Mouse (Mus musculus) retina, adult 2 months (tissue): ENCODE measurements at regions not wholly inside any gene's neighbourhood (a gene's known extent, or its start where the extent isn't known, plus 50 kb on each side); places are given as distances from the start of the nearest gene placed in this dataset.
"Not testable (repeated sequence)": the region's sequence is repeated elsewhere in the genome, so short reads cannot be mapped to it uniquely, and the experiment has no call there.

ENCODE experiments used
- DNase-seq: peaks from one replicate; pipeline ENCODE4 v3.0.0-alpha.2; 2012; ENCODE audit warnings: low read depth, low spot score

DNA sequence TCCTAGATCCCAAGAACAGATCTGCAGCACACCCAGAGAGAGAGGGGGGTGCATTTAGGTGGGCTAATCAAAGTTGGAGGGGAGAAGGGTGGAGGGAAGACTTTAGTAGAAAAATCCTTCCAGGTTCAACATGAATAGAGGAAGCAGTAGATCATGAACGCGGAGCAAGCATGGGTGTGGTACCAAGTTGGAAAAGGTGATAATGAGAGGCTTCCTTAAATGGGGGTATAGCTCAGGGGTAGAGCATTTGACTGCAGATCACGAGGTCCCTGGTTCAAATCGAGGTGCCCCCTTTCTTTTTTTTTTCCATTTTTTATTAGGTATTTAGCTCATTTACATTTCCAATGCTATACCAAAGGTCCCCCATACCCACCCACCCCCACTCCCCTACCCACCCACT is 54.0 kb upstream of the Krba1 start:
- not testable (repeated sequence) for DNase-seq

DNA sequence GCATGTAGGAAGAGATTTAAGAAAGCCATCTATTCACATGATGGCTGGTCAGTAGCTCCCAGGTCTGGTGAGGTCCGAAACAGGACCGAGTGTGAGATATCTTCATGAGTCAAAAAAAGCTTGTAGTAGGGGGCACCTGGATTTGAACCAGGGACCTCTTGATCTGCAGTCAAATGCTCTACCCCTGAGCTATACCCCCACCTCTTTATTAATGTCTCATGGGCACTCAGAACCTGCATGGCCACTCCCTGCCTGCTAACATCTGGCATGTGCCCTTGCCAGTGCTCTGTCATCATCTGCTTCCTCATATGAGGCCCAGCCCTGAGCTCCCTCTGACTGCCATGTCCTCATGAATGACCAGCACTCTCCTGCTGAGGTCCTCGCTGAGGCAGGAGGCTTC is 58.4 kb upstream of the Krba1 start:
- DNase-seq, result not testable (repeated sequence)

DNA sequence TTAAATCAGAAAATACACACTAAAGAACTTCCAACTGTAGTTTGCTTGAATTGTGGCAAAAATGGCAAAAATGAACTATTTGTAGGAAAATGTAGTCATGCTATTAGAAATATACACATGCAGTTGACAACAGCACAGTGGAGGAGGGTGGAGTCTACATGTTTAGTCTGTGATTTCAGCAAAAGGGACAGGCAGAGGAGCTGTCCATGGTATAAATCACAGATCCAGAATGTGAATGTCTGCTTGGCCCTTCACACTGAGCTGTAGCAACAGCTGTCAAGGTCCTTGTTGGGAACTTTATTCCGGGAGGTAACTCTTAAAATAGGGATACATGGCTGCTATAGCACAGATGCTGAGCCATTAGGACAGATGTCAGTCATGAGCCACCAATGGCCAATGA is 107.4 kb upstream of the Krba1 start:
- DNase-seq, result no peak

DNA sequence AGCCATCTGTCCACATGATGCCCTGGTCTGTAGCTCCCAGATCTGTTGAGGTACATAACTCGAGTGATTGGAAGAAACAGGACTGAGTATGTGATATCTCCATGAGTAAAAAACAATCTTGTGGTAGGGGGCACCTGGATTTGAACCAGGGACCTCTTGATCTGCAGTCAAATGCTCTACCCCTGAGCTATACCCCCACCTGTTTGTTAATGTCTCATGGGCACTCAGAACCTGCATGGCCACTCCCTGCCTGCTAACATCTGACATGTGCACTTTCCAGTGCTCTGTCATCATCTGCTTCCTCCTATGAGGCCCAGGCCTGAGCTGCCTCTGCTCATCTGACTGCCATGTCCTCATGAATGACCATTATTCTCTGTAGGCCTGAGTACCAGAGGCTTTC is 115.7 kb upstream of the Krba1 start:
- DNase-seq, result not testable (repeated sequence)

DNA sequence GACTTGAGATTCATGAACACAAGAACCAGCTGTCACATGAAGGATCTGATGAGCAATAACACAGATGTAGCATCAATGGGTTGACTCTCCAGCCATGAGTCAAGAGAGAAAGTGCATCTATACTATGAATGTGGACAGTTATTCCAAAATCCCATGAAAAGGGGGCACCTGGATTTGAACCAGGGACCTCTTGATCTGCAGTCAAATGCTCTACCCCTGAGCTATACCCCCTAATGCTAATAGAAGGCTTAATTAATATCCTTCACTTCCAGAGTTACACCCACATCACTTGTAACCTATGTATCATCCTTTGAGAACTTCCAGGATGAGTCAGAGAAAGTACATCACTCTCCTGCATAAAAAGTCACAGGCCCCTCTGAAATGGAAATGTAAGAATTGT is 133.8 kb upstream of the Krba1 start:
- not testable (repeated sequence) for DNase-seq

DNA sequence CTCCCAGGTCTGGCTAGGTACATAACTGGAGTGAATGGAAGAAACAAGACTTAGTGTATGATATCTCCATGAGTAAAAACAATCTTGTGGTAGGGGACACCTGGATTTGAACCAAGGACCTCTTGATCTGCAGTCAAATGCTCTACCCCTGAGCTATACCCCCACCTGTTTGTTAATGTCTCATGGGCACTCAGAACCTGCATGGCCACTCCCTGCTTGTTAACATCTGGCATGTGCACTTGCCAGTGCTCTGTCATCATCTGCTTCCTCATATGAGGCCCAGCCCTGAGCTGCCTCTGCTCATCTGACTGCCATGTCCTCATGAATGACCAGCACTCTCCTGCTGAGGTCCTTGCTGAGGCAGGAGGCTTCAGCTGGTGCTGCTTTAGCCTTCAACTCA is 142.4 kb upstream of the Krba1 start:
- not testable (repeated sequence) for DNase-seq

DNA sequence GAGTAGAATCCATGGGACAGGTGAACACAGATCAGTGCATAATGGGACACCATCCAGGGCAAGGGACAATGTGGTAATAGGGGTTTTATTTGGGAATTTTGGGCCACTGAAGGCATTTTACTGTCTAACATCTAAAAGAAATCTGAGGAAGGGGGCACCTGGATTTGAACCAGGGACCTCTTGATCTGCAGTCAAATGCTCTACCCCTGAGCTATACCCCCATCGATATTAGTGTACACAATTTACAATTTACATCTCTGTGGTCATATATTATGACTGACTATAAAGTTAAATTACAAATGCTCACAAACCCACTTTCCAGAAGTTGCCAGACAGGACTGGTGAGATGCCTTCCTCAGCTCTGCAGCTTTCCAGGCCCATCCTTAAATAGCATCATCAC is 143.4 kb upstream of the Krba1 start:
- no peak for DNase-seq

DNA sequence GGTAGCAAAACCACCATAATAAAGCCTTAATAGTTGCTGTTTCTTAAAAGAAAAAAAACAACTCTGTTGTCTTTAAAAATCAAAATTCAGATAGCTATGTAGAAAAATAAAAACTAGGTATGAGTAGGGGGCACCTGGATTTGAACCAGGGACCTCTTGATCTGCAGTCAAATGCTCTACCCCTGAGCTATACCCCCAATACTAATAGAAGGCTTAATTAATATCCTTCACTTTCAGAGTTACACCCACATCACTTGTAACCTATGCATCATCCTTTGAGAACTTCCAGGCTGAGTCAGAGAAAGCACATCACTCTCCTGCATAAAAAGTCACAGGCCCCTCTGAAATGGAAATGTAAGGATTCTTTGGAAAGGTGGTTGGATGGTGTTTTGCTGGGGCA is 151.2 kb upstream of the Krba1 start:
- not testable (repeated sequence) for DNase-seq

DNA sequence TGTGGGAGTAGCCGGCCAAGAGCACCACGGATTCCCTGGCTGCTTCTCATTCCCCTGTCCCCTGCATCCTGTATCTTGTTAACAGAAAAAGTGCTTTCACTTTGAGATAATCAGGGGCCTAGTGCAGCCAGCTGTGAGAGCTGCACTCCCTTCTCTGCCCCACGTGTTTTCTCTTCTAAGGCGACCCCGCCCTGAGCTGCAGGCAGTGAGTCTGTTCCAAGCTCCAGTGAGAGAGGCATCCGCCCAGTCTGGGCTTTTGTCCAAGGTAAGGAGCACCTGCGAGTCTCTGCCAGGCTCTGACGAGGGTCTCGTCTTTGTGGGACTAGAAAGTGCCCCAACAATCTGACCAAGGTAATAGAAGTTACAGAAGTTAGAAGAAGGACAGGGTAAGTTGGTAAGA is 141.0 kb upstream of the Zfp746 start:
- no peak for DNase-seq

DNA sequence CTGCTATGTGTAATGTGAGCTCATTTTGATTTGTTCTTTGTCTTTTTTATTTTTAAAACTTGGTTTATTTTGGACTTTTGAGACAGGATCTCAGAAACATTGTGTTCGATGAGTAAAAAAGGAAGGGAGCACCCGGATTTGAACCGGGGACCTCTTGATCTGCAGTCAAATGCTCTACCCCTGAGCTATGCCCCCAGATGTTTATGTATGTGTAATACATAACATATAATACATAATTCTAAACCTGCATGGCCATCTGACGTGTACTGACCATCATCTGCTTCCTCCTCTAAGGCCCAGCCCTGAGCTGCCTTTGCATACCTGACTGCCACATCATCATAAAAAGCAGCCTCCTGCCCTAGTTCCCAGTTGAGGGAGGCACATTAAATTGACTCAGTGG is 137.8 kb upstream of the Zfp746 start:
- DNase-seq, result no peak

DNA sequence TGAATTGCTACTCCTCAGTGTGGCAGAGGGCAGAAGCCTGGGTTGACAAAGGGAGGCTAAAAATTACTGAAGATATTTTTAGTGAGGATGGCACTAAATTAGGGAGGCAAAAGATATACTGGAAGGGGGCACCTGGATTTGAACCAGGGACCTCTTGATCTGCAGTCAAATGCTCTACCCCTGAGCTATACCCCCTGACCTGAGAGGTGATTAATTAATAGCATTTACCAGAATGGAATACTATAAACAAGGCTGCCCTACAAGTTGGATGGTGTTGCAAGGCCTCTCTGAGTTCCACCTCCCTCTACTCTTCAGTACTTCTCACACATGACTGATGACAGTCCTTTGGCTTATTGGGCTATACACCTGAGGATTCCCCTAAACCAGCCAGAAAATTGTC is 136.6 kb upstream of the Zfp746 start:
- DNase-seq, result no peak

DNA sequence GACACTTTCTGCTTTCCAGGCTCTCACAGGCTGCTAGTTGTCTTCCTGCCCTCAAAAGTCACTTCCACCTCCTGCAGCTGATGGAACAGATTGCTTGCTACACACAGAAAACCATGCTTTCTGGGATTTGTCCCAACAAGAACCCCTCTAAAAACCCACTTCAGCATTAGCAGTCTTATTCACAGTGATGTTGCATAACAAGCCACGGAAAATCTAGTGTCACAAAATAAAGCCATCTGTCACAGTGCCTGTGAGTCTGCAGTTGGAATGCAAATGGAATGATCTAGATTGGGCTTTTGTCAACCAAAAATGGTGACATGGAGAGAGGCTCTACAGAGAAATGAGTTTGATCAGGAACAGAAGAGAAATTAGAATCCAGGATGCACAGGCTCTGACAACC is 135.4 kb upstream of the Zfp746 start:
- DNase-seq, result not testable (repeated sequence)

DNA sequence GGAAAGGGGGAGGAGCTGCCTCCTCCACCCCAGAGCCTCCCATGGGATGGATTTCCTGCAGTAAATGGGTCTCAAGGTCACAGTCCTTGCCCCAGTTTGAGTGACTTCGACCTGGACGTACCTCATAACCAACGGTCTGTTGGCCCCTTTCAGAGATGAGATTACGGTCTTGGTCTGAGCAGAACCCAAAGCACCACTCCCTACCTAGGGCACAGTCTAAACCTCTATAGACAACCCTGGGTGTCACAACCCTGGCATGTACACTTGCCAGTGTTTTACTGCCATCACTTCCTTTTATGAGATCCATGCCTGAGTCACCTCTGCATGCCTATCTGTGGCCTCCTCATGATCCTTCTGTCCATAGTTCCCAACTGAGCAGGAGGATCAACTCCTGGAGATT is 128.8 kb upstream of the Zfp746 start:
- DNase-seq, result no peak

DNA sequence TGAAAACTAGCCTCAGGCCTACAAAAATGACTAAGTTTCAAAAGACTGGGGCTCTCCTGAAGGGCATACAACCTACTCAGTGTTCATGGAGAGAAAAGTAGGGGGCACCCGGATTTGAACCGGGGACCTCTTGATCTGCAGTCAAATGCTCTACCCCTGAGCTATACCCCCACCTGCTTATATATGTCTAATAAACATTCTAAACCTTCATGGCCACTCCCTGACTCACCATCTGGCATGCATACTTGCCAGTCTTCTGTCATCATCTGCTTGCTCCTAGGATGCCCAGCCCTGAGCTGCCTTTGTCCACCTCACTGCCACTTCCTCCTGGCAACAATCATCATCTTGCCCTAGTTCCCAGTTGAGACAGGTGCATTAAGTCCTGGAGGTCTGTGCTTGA is 123.3 kb upstream of the Zfp746 start:
- no peak for DNase-seq

DNA sequence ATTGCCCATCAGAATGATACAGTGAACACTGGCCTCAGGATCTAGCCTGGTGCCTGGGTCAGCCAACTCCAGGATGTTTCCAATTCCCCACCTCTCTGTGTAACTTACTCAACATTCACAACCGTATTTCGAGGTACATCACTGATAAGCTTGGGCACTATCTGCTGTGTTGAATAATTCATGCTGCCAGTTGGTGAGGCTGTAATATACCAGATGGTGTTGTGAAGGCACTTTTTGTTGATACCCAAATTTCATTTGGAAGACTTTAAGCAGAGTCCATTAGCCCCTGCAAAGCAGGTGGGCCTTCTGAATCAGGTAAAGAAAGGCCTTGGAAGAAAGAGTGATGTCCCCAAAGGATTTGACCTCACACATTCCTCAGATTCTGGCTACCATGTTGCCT is 122.7 kb upstream of the Zfp746 start:
- DNase-seq, result no peak

DNA sequence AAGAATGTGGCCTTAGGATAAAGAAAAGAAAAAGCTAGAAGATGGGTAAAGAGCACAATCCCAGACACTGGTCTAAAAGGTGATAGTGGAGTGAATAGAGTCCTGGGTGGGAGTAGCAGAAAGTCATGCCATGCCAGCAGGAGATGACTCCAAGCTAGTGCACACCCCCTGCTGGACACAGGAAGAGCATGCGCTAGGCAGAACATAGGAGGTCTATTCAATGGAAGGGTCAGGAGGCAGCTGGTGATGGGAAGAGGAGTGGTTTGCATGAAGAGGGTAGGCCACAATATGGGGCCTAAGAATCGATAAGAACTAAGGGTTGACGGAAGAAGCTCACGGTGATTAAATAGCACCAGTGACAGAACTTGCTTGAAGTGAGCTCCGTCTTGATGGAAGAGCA is 119.3 kb upstream of the Zfp746 start:
- no peak for DNase-seq

DNA sequence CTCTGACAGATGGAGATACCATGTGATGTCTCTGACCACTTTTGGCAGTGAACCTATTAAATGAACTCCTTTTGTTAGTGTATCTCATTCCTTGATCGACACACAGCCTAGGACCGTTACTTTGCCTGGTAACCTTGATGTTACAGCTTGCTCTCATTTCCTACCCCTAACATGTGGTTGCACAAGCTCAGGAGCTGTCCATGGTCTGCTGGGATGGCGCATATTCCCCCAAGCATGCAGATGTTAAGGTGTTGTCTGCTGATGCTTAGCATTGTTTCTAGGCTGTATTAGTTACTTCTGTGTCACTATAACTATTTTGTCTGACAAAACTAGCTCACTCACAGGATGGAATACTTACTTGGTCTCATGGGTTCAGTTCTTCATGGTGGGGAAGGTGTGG is 113.6 kb upstream of the Zfp746 start:
- DNase-seq, result no peak

DNA sequence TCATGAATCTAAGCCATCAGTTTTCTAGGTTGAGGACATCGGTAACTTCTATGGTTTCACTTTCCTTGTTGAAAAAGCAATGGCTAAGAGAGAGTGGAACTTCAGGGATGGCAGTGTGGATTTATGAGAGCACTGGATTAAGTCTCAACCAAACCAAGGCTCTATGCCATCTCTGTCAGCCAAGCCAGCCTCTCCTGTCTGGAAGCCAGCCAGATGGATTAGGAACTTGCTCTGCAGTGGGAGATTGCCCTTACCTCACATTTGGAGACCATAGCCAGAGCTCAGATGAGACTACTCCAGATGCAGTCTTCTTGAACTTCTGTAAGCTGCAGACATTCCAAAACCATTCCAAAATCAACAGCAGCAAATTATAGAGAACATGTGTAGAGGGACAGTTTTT is 112.4 kb upstream of the Zfp746 start:
- no peak for DNase-seq

DNA sequence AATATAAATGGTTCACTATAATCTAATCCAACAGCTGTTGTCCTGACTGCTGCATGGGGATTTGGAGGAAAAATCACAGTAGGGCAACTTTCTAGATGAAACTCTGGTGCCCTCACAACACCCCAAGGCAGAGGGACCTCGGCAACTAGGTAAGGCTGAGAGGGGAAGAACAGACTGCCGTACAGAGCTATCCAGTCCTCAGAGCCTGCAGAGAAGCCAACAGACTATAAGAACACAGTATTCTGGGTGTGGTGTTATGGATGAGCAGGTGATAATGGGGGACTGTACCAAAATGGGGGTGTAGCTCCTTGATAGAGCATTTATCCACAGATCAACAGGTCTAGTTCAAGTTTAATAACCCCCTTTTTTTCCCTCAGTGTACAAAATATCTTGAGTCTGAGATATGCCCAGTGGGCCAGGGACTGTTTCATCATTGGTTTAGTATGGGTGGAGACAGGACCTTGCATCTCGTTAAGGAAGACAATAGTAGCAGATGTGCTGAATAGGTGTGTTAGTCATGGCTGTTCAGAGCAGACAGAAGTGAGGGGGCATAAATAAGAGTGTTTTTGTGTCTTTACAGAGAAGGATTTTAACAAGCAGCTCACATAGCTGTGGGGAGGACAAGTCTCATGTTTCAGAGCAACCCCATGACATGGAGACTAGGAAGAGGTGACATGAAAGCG is 111.4 kb upstream of the Zfp746 start:
- DNase-seq, result no peak

DNA sequence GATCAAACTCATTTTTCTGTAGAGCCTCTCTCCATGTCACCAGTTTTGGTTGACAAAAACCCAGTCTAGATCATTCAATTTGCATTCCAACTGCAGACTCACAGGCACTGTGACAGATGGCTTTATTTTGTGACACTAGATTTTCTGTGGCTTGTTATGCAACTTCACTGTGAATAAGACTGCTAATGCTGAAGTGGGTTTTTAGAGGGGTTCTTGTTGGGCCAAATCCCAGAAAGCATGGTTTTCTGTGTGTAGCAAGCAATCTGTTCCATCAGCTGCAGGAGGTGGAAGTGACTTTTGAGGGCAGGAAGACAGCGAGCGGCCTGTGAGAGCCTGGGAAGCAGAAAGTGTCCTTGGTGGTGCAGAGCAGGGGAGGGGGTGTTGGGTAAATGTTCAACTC is 102.0 kb upstream of the Zfp746 start:
- not testable (repeated sequence) for DNase-seq

DNA sequence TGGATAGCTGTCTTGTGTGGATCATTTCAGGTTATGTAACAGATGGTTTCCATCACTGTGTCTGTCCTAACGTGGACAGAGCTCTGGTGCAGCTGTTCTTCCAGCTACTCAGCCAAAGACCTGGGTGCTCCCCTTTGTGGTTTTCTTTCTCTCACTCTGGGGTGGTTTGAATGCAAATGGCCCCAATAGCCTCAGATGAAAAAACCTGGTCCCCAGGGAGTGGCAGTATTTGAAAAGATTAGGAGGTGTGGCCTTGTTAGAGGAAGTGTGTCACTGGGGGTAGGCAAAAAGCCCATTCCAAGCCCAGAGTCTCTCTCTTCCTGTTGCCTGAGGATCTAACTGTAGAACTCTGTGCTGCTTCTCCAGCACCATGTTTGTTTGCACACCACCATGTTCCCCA is 98.9 kb upstream of the Zfp746 start:
- no peak for DNase-seq

DNA sequence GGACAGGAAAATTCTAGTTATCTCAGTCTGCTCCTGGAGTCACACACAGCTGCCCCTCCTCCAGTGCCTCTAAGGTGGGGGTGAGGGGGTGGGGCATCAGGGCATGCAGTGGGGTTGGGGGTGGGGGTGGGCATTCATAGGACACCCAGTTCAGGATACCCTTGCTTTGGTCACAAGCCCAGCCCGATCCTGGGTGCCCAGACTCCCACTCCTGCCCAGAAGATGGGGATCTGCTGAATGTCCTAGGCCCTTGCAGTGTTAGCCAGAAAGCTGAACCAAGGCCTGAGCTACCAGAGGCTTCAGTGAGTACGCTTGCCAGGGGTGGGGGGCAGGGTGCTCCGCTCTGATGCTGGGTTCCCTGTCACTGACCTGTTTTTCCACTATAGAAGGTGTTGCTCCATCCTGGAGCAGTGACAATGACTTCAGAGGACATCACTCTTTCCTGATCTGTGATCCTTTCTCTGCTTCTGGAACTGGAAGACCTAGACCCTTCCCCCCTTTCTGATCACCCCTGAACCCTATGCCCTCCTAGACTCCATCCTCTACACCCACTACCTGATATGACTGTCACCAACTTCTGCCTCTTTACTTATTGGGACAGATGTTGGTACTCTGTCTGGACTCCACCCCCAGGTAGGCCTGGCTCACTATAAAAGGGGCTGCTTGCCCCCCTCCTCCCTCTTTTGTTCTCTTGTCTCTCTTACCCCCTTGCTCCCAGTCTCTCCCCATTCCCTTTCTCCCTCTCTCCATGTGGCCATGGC is 92.1 kb upstream of the Zfp746 start:
- DNase-seq, result no peak

DNA sequence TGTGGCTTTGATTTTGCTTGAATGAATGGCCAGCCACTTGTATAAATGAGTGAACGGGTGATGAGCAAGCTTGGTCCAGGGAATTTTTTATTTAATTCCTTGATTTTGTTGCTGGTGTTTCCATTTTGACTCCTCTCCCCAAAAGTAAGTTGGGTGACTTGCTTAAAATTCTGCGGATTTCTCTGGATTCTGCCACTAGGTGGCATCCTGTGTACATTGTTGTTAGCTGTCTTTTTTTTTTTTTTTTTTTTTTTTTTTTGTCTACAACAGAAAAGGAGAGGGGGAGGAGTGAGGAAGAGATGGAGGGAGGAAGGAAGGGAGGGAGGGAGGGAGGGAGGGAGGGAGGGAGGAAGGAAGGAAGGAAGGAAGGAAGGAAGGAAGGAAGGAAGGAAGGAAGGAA is 91.5 kb upstream of the Zfp746 start:
- peak; percentile 33 for DNase-seq

DNA sequence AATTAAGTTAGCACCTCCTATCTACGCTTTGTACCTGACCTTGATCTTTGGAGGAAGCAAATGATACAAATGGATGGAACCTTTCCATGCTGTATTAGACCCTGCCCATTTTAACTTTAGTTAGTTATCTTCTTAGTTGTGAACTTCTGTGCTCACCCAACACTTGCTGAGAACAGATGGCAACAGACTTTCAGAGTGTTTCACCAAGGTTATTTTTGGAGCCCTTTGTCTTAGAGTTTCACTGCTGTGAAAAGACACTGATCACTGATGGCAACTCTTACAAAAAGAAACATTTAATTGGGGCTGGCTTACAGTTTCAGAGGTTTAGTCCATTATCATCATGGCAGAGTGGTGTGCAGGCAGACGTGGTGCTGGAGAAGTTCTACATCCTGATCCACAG is 88.8 kb upstream of the Zfp746 start:
- DNase-seq, result no peak
